Mouse (Mus musculus): ENCODE results near the gene BC025446. TPM values are rescaled to one million over a fixed set of nuclear protein-coding genes. Genes with fewer than 3 reads are reported as not detected.

BC025446 gene
- polyA plus RNA-seq, 1 experiment from 2014 or later: 28.6 TPM

DNA sequence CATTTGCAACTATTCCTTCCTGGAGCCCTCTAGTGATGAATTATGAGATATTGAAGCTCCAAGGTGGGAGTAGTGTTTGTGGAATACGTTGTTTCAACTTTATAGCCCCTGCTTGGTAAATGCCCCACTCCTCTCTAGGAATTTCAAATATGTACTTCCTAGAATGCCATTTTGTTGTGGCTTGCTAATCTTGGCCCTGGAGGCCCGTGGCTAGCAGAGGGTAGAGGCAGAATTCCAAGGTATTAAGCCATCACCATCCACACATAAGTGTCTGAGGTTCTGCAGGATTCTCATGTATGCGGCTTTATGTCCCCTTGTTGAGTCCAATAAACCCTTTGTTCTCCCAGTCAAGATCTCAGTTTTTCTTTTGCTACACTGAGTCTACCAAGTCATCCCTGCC, 55.7 kb downstream of the BC025446 start:
- ATAC-seq (replicated peaks; ENCODE audit: low FRiP score, low read depth) (no peak), DNase-seq (ENCODE audit: low spot score) (no peak)
- Histone ChIP-seq H3K4me2 (ENCODE audit: low read length) (no peak overlapping the region), H3K27me3 (ENCODE audit: insufficient read depth, low read length) (no peaks in the 10 kb centered on the region), H3K36me3 (ENCODE audit: insufficient read depth, low read length) (no peaks in the 10 kb centered on the region), H3K9me3 (replicated peaks; ENCODE audit: low read length) (no peaks in the 10 kb centered on the region), H3K9ac (ENCODE audit: low read depth, low read length) (no peak overlapping the region), H3K4me1 (replicated peaks; ENCODE audit: insufficient read depth, low read length) (no peaks in the 10 kb centered on the region), H3K27ac (no peak overlapping the region), H3K4me3 (replicated peaks; ENCODE audit: low read depth, low read length) (no peak overlapping the region)
- 61% methylated on average over 3 of the region's 3 CpGs for WGBS
- TF ChIP-seq CTCF (IDR thresholded peaks at IDR 0.05; ENCODE audit: low read depth): no peak

Other genes with a start within 250 kb of the BC025446 start
- gene Ly6i, start 232.9 kb upstream of the BC025446 start, polyA plus RNA-seq (2015; fragmentation: Nextera tagmentation; extraction: Ambion mirVana): 0.59 and 0.94 TPM in 2 replicates
- gene Ly6a, start 218.3 kb upstream of the BC025446 start, polyA plus RNA-seq (2015; fragmentation: Nextera tagmentation; extraction: Ambion mirVana): 1,355 and 1,377 TPM in 2 replicates
- 82.2 and 103 TPM in 2 replicates for gene Ly6c1, start 167.5 kb upstream of the BC025446 start, polyA plus RNA-seq (2015; fragmentation: Nextera tagmentation; extraction: Ambion mirVana)
- gene Ly6c2, start 104.4 kb upstream of the BC025446 start, polyA plus RNA-seq (2015; fragmentation: Nextera tagmentation; extraction: Ambion mirVana): 2.0 and 2.1 TPM in 2 replicates
- 0.57 and 1.3 TPM in 2 replicates for gene Ly6g, start 61.1 kb upstream of the BC025446 start, polyA plus RNA-seq (2015; fragmentation: Nextera tagmentation; extraction: Ambion mirVana)
- 3.0 and 3.5 TPM in 2 replicates for gene Ly6f, start 52.0 kb downstream of the BC025446 start, polyA plus RNA-seq (2015; fragmentation: Nextera tagmentation; extraction: Ambion mirVana)

Measured in kidney, postnatal 0 days (tissue).